Comparison of ENCODE assay signal across 22 mouse cellular contexts in the genomic region with DNA sequence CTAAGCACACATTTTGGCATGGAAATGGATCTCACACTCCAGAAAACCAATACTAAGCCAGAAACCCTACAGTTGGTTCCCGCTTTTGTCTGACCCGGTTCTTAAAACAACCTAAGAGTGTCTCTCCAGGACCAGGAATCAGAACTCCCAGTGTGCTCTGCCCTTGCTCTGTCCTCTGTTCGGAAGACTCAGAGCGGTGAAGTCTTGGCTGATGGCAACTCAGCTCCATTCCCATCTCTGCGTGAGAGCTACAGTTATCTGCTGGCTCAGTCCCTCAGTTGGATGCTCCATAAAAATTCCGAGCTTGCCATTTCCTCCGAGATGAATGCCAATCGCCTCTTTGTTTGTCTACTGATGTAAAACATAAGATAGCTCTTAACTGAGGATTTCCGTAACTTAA.
DNase-seq lines count a peak whose midpoint lies in the region; ATAC-seq and TF ChIP-seq lines count a peak whose summit lies in the region.
"Had no signal": no experiment of that assay in that cellular context is flagged by ENCODE, and none has a peak within 500 bp of the region (broad histone marks: within the 10 kb centered on the region; RNA-seq: fewer than 3 reads in every experiment).

No protein-coding gene starts in this region.

- H3K4me3 ChIP-seq in forebrain, postnatal 0 days (ENCODE audit: low read depth, low read length), result no peak overlapping the region
- H3K4me3 ChIP-seq in forebrain, embryonic 12.5 days (replicated peaks), result no peak overlapping the region
- H3K4me3 ChIP-seq in heart, embryonic 11.5 days (ENCODE audit: low read depth, low read length), result no peak overlapping the region
- no peak overlapping the region for H3K4me3 ChIP-seq in liver, adult 2 months (ENCODE audit: insufficient read depth, low read depth, low read length)
- H3K4me3 ChIP-seq in liver, embryonic 11.5 days (ENCODE audit: low read depth, low read length), result no peak overlapping the region
- H3K4me3 ChIP-seq: forebrain, embryonic 10.5 days; hindbrain, embryonic 12.5 days; hindbrain, embryonic 15.5 days had no signal

- intact Hi-C loops in left cerebral cortex, postnatal 4 days (cut with DNase I), result no loop called here

- DNase-seq in forebrain, postnatal 0 days, result peak; percentile 33
- DNase-seq in heart, adult 18-20 months, result peak; percentile 50 to 54
- DNase-seq in liver, adult 2 months (ENCODE audit: extremely low read depth, low read depth, low spot score), result peak; percentile 6
- no peak for DNase-seq in liver, embryonic 11.5 days (ENCODE audit: low spot score)
- peak; percentile 18 for DNase-seq in brain, adult 2 months (ENCODE audit: low read depth, low spot score)
- DNase-seq in left cerebral cortex, postnatal 4 days, result no peak
- DNase-seq: adrenal gland, postnatal 10 days; adrenal gland, postnatal 36 days; B cell, adult 2 months; cerebellum, adult 11 months; cerebellum, adult 2 months; gastrocnemius, postnatal 10 days had no signal

- no peak for TF ChIP-seq POLR2A in liver, adult 2 months (IDR thresholded peaks at IDR 0.05; ENCODE audit: extremely low read depth, insufficient read depth, low read length)

- no peaks in the 10 kb centered on the region for H3K79me2 ChIP-seq in liver, adult 2 months (ENCODE audit: control insufficient read depth, insufficient read depth, low read length)

- H3K27me3 ChIP-seq in forebrain, postnatal 0 days (ENCODE audit: insufficient read depth, low read length), result no peaks in the 10 kb centered on the region
- H3K27me3 ChIP-seq in forebrain, embryonic 12.5 days, result no peaks in the 10 kb centered on the region
- no peaks in the 10 kb centered on the region for H3K27me3 ChIP-seq in heart, embryonic 11.5 days (ENCODE audit: control insufficient read depth, insufficient read depth, low read length)
- no peaks in the 10 kb centered on the region for H3K27me3 ChIP-seq in liver, adult 2 months (ENCODE audit: control insufficient read depth, insufficient read depth, low read length)
- no peaks in the 10 kb centered on the region for H3K27me3 ChIP-seq in liver, embryonic 11.5 days (replicated peaks; ENCODE audit: control insufficient read depth, insufficient read depth, low read length)
- H3K27me3 ChIP-seq: CH12.LX; hindbrain, embryonic 15.5 days; Patski had no signal

- no peak overlapping the region for H3K9ac ChIP-seq in forebrain, postnatal 0 days
- no peak overlapping the region for H3K9ac ChIP-seq in forebrain, embryonic 12.5 days
- no peak overlapping the region for H3K9ac ChIP-seq in heart, embryonic 11.5 days (ENCODE audit: low read depth, low read length)
- no peak overlapping the region for H3K9ac ChIP-seq in liver, adult 2 months (ENCODE audit: low read depth, low read length)
- H3K9ac ChIP-seq in liver, embryonic 11.5 days (ENCODE audit: low read depth, low read length), result no peak overlapping the region
- H3K9ac ChIP-seq: hindbrain, embryonic 12.5 days; hindbrain, embryonic 15.5 days had no signal

- no peaks in the 10 kb centered on the region for H3K4me1 ChIP-seq in forebrain, postnatal 0 days (ENCODE audit: insufficient read depth)
- H3K4me1 ChIP-seq in forebrain, embryonic 12.5 days, result peaks cover 8% of the 10 kb centered on the region; the same call in 1 of the 2 replicates
- no peaks in the 10 kb centered on the region for H3K4me1 ChIP-seq in heart, embryonic 11.5 days (ENCODE audit: control insufficient read depth, insufficient read depth, low read length)
- no peaks in the 10 kb centered on the region for H3K4me1 ChIP-seq in liver, adult 2 months (ENCODE audit: control insufficient read depth, insufficient read depth, low read length)
- H3K4me1 ChIP-seq in liver, embryonic 11.5 days (replicated peaks; ENCODE audit: control insufficient read depth, insufficient read depth, low read length), result no peaks in the 10 kb centered on the region
- H3K4me1 ChIP-seq: hindbrain, embryonic 12.5 days; hindbrain, embryonic 15.5 days had no signal

- WGBS in forebrain, postnatal 0 days, result 72% methylated on average over 9 of the region's 9 CpGs
- 94% methylated on average over 9 of the region's 9 CpGs for WGBS in forebrain, embryonic 12.5 days
- 76% methylated on average over 9 of the region's 9 CpGs for WGBS in heart, embryonic 11.5 days (ENCODE audit: insufficient replicate concordance)
- 80% methylated on average over 9 of the region's 9 CpGs for WGBS in liver, adult 2 months
- 82% methylated on average over 9 of the region's 9 CpGs for WGBS in liver, embryonic 11.5 days

- ATAC-seq in forebrain, postnatal 0 days, result no peak
- no peak for ATAC-seq in forebrain, embryonic 12.5 days (ENCODE audit: low FRiP score)
- ATAC-seq in heart, embryonic 11.5 days (replicated peaks; ENCODE audit: insufficient number of reproducible peaks, low FRiP score, low TSS enrichment), result no peak
- no peak for ATAC-seq in liver, embryonic 11.5 days (replicated peaks; ENCODE audit: low FRiP score)
- ATAC-seq: forebrain, embryonic 14.5 days; intestine, postnatal 0 days; Patski had no signal

- no peak for TF ChIP-seq CTCF in forebrain, postnatal 0 days (IDR thresholded peaks at IDR 0.05; ENCODE audit: low read depth)
- no peak for TF ChIP-seq CTCF in liver, adult 2 months (IDR thresholded peaks at IDR 0.05; ENCODE audit: low read depth, low read length)

- H3K36me3 ChIP-seq in forebrain, postnatal 0 days (ENCODE audit: insufficient read depth), result no peaks in the 10 kb centered on the region
- H3K36me3 ChIP-seq in forebrain, embryonic 12.5 days (replicated peaks), result no peaks in the 10 kb centered on the region
- H3K36me3 ChIP-seq in heart, embryonic 11.5 days (ENCODE audit: control insufficient read depth, insufficient read depth, low read length), result no peaks in the 10 kb centered on the region
- H3K36me3 ChIP-seq in liver, adult 2 months (ENCODE audit: control insufficient read depth, insufficient read depth, low read length), result no peaks in the 10 kb centered on the region
- H3K36me3 ChIP-seq in liver, embryonic 11.5 days (ENCODE audit: control insufficient read depth, insufficient read depth, low read length), result no peaks in the 10 kb centered on the region
- H3K36me3 ChIP-seq: forebrain, embryonic 10.5 days; G1E; hindbrain, embryonic 12.5 days; hindbrain, embryonic 15.5 days had no signal

- 0 out of 2 replicates have a peak, but pooled peaks cover 3% of the 10 kb centered on the region for H3K9me3 ChIP-seq in forebrain, postnatal 0 days (ENCODE audit: low read length)
- H3K9me3 ChIP-seq in forebrain, embryonic 12.5 days, result no peaks in the 10 kb centered on the region
- no peaks in the 10 kb centered on the region for H3K9me3 ChIP-seq in heart, embryonic 11.5 days (replicated peaks; ENCODE audit: control insufficient read depth, low read length)
- H3K9me3 ChIP-seq in liver, embryonic 11.5 days (ENCODE audit: control insufficient read depth, low read length), result no peaks in the 10 kb centered on the region
- H3K9me3 ChIP-seq: hindbrain, embryonic 12.5 days; hindbrain, embryonic 15.5 days had no signal

- no peak overlapping the region for H3K4me2 ChIP-seq in forebrain, postnatal 0 days (ENCODE audit: low read depth)
- H3K4me2 ChIP-seq in forebrain, embryonic 12.5 days, result no peak overlapping the region
- no peak overlapping the region for H3K4me2 ChIP-seq in heart, embryonic 11.5 days
- no peak overlapping the region for H3K4me2 ChIP-seq in liver, embryonic 11.5 days
- H3K4me2 ChIP-seq: hindbrain, embryonic 12.5 days; hindbrain, embryonic 15.5 days had no signal

- H3K27ac ChIP-seq in forebrain, postnatal 0 days (ENCODE audit: low read depth, low read length), result no peak overlapping the region
- no peak overlapping the region for H3K27ac ChIP-seq in forebrain, embryonic 12.5 days
- H3K27ac ChIP-seq in heart, embryonic 11.5 days (ENCODE audit: low read depth, low read length), result no peak overlapping the region
- no peak overlapping the region for H3K27ac ChIP-seq in liver, adult 2 months (replicated peaks; ENCODE audit: insufficient read depth, low read depth, low read length)
- H3K27ac ChIP-seq in liver, embryonic 11.5 days (ENCODE audit: low read depth, low read length), result no peak overlapping the region
- H3K27ac ChIP-seq: forebrain, embryonic 10.5 days; hindbrain, embryonic 12.5 days; hindbrain, embryonic 15.5 days had no signal

Comparison
In these comparisons a context has a peak if more than half of its experiments do, and no peak if none do; other contexts are left out.
1. DNase-seq: peak in forebrain, postnatal 0 days (single experiment), heart, adult 18-20 months (2 of 2), liver, adult 2 months (single experiment) and brain, adult 2 months (single experiment); none in liver, embryonic 11.5 days (single experiment) and left cerebral cortex, postnatal 4 days (single experiment).